Mouse (Mus musculus) limb, embryonic 14.5 days (tissue): Measurements from ENCODE around the gene Them7. TPM values are rescaled to one million over a fixed set of nuclear protein-coding genes. Genes with fewer than 3 reads are reported as not detected.

Experiments used
- ATAC-seq: fragments of 200-750 bp; cut with Nextera tagmentation; 2 replicates; pipeline ENCODE4 v1.8.0; 2017; ENCODE audit warnings: low read depth, moderate number of reproducible peaks, moderate TSS enrichment; ENCODE audit not compliant: low FRiP score
- DNase-seq: peaks from one replicate; pipeline ENCODE4 v3.0.0-alpha.2; 2015; ENCODE audit warnings: low spot score
- H3K27ac ChIP-seq: fragments of 300-500 bp; sonication (generic); replicated peaks from 2 replicates; pipeline ENCODE4 v1.5.1; 2014; ENCODE audit warnings: low read depth, mild to moderate bottlenecking, low read length, moderate library complexity, mixed read lengths
- H3K27me3 ChIP-seq: fragments of 300-500 bp; sonication (generic); 2 replicates; pipeline ENCODE4 v1.6.1; 2014; ENCODE audit warnings: low read length, mixed read lengths; ENCODE audit not compliant: control insufficient read depth, insufficient read depth
- H3K36me3 ChIP-seq: fragments of 300-500 bp; sonication (generic); 2 replicates; pipeline ENCODE4 v1.6.1; 2014; ENCODE audit warnings: mild to moderate bottlenecking, low read length, moderate library complexity, mixed read lengths; ENCODE audit not compliant: control insufficient read depth, insufficient read depth
- H3K4me1 ChIP-seq: fragments of 300-500 bp; sonication (generic); 2 replicates; pipeline ENCODE4 v1.6.1; 2014; ENCODE audit warnings: antibody characterized with exemption, low read length, mixed read lengths; ENCODE audit not compliant: control insufficient read depth, insufficient read depth
- H3K4me2 ChIP-seq: fragments of 300-500 bp; sonication (generic); replicated peaks from 2 replicates; pipeline ENCODE4 v1.6.1; 2014; ENCODE audit warnings: low read depth, mild to moderate bottlenecking, low read length, moderate library complexity; ENCODE audit not compliant: severe bottlenecking
- H3K4me3 ChIP-seq: fragments of 300-500 bp; sonication (generic); replicated peaks from 2 replicates; pipeline ENCODE4 v1.5.1; 2014; ENCODE audit warnings: low read length
- H3K9ac ChIP-seq: fragments of 300-500 bp; sonication (generic); 2 replicates; pipeline ENCODE4 v1.6.1; 2014; ENCODE audit warnings: mild to moderate bottlenecking, low read depth, low read length, moderate library complexity; ENCODE audit not compliant: severe bottlenecking
- H3K9me3 ChIP-seq: fragments of 300-500 bp; sonication (generic); 2 replicates; pipeline ENCODE4 v1.6.1; 2016; ENCODE audit warnings: low read length; ENCODE audit not compliant: control insufficient read depth
- POLR2A ChIP-seq: fragments of 200-500 bp; IDR thresholded peaks from 2 replicates; pipeline ENCODE4 v1.8.0; 2012; ENCODE audit warnings: inconsistent platforms, mild to moderate bottlenecking, moderate library complexity, borderline replicate concordance; ENCODE audit not compliant: insufficient read depth, insufficient read length; ENCODE audit errors: extremely low read depth
- WGBS: fragments of 180-500 bp; shearing (Covaris S2); extraction: QIAGEN DNeasy Blood & Tissue Kit; methylation state at CpG from one replicate; pipeline ENCODE4 v1.1.7; 2014; 5-methylcytosine and 5-hydroxymethylcytosine counted together
- polyA plus RNA-seq, 2 experiments: library from polyadenylated mRNA; depleted of rRNA in 1 of 2; stranded (reverse) in 1 of 2; unstranded in 1 of 2; fragments of >200 nt; fragmentation: Nextera tagmentation in 1 of 2; extraction: Ambion mirVana in 1 of 2; gene quantifications; 2 replicates each; pipeline versions ENCODE4 v1.2.1 to v1.2.3; 2012 to 2014

Gene Them7
- polyA plus RNA-seq, 2 experiments, result 0.63 to 0.94 TPM

DNA sequence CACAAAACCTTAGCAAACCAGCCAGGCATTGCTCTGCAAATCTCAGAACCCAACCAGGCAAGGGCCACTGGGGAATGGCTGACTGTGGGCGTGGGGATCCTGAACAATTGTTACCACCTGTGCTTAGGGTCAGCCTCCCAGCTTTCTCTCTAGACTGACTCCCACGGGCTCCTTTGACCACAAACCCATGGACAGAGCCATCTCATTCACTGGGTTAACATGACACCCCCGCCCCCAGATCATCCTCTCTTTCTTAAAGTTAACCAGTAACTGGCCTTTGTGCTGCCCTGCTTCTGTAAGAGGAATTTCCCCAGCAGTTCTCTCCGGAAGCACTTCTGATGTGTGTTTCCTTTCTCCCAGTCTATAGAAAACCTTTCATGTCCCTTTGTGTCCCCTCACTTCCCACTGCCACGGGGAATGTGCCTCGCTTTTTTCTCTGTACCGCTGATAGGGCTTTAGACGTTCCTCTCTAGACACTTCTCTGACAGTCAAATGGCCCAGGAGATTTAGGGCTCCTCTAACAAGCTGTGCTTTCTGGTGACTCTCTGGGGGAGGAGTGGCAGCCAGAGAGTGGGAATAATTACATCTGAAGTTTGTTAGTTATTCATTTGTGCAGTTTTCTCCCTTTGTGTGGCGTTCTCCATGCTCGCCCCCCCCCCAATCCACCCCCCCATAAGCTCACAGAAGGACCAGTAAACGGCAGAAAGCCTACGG lies 112.4 kb downstream of the Them7 start:
- Histone ChIP-seq H3K4me3 (no peak overlapping the region), H3K4me2 (no peak overlapping the region), H3K27ac (no peak overlapping the region), H3K9me3 (no peaks in the 10 kb centered on the region), H3K9ac (no peak overlapping the region), H3K27me3 (0 out of 2 replicates have a peak, but pooled peaks cover 3% of the 10 kb centered on the region), H3K36me3 (no peaks in the 10 kb centered on the region), H3K4me1 (no peaks in the 10 kb centered on the region)
- ATAC-seq, result no peak
- no peak for DNase-seq
- 14% methylated on average over 12 of the region's 12 CpGs for WGBS
- TF ChIP-seq POLR2A, result no peak

DNA sequence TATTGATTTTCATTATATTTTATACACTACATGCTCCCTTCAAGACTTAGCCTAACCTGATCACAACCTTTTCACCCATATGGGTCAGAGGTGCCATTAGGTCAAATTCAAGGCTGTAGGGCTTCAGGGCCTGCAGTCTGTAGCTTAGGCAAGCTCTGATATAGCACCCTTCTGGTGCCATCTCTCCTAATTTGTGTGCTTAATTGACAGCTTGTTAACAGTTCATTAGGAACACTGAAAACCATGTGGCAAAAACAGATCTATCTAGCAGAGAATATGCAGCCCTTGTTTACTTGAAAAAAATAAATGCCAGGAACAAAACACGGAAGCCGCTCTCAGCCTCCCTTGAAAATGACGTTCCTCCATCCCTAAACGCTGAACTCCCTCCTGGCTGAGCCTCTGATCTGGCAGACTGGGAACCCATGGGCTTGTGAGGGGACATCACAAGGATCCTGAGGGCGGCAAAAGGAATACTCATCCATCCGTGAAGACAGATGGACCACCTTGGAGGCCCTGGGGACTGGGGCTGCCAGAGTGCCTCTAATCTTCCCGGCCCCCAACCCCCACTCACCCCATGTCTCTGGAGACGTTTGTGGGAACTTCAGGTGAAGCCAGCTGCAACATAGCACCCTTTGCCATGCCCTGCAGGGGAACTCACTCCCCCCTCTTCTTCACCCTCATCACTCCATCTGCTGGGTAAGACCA lies 113.2 kb downstream of the Them7 start:
- H3K9ac ChIP-seq, result no peak overlapping the region
- no peak overlapping the region for H3K4me3 ChIP-seq
- ATAC-seq (no peak), DNase-seq (no peak)
- H3K4me1 ChIP-seq, result no peaks in the 10 kb centered on the region
- H3K9me3 ChIP-seq, result no peaks in the 10 kb centered on the region
- H3K4me2 ChIP-seq, result no peak overlapping the region
- H3K27me3 ChIP-seq, result 0 out of 2 replicates have a peak, but pooled peaks cover 3% of the 10 kb centered on the region
- H3K36me3 ChIP-seq, result no peaks in the 10 kb centered on the region
- TF ChIP-seq POLR2A, result no peak
- WGBS, result 25% methylated on average over 8 of the region's 8 CpGs
- no peak overlapping the region for H3K27ac ChIP-seq

DNA sequence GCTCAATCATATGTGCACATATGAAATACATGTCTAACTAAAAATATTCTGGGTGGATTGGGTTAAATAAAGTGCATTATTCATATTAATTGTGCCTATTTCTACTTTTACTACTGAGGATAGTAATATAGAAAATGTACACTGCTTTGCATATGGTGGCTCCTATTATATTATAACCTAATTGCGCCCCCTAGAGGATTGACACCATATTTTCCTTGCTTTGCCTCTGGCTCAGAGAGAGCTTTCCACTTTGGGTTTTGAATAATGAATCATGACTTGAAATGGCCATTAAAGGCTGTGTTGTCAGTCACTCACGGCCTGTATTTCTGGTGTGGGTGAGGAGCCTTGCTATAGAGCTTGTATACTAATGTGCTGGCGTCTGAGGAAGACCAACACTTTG lies 115.9 kb downstream of the Them7 start:
- Histone ChIP-seq H3K27ac (no peak overlapping the region), H3K27me3 (no peaks in the 10 kb centered on the region), H3K9ac (no peak overlapping the region), H3K4me3 (no peak overlapping the region), H3K4me1 (no peaks in the 10 kb centered on the region), H3K36me3 (no peaks in the 10 kb centered on the region), H3K4me2 (no peak overlapping the region), H3K9me3 (no peaks in the 10 kb centered on the region)
- DNase-seq (no peak), ATAC-seq (no peak)
- no peak for TF ChIP-seq POLR2A
- WGBS, result 66% methylated on average over 3 of the region's 3 CpGs

DNA sequence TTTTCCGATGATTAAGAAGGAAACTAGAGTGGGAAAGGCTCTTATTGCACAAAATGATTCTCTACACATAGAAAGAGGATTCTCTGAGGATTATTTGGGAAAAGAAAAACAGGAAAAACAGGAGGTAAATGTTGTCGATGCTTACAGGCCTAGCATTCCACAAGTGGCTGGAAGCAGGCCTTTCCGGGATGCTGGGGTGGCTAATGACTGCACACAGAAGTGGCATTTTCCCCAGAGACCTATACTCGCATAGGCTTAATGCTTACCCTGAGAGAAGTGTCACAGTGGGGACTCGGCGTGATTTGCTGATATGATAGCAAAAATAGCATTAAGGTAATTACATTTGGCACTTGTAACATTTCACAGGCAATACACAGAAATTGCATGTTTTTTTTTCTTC lies 124.8 kb downstream of the Them7 start:
- Histone ChIP-seq H3K36me3 (no peaks in the 10 kb centered on the region), H3K27ac (no peak overlapping the region), H3K4me2 (no peak overlapping the region), H3K27me3 (no peaks in the 10 kb centered on the region), H3K4me3 (no peak overlapping the region), H3K4me1 (no peaks in the 10 kb centered on the region), H3K9me3 (no peaks in the 10 kb centered on the region), H3K9ac (no peak overlapping the region)
- DNase-seq (no peak), ATAC-seq (no peak)
- no peak for TF ChIP-seq POLR2A
- 69% methylated on average over 6 of the region's 6 CpGs for WGBS

DNA sequence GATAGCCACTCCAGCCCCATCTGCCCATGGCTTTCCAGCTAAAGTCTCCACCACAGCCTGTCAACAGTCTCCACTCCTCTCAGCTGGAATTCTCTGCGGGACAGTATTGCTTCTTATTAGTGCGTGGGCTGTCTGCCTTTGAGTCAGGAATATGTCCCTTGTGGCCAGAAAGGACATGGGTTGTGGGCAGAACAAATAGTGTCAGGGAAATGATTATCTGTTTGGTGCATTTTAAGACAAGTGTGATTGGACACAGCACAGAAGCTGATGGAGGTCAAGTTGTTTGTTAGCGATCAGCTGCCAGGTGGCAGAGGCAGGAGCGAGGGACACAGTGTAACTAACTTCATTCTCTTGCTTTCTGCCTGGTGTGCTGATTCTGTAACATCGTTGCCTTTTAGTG lies 132.7 kb downstream of the Them7 start:
- TF ChIP-seq POLR2A, result no peak
- no peaks in the 10 kb centered on the region for H3K36me3 ChIP-seq
- no peak overlapping the region for H3K9ac ChIP-seq
- H3K4me1 ChIP-seq, result no peaks in the 10 kb centered on the region
- no peak for ATAC-seq
- no peaks in the 10 kb centered on the region for H3K9me3 ChIP-seq
- no peaks in the 10 kb centered on the region for H3K27me3 ChIP-seq
- no peak for DNase-seq
- no peak overlapping the region for H3K27ac ChIP-seq
- WGBS, result 66% methylated on average over 5 of the region's 5 CpGs
- no peak overlapping the region for H3K4me3 ChIP-seq
- no peak overlapping the region for H3K4me2 ChIP-seq

DNA sequence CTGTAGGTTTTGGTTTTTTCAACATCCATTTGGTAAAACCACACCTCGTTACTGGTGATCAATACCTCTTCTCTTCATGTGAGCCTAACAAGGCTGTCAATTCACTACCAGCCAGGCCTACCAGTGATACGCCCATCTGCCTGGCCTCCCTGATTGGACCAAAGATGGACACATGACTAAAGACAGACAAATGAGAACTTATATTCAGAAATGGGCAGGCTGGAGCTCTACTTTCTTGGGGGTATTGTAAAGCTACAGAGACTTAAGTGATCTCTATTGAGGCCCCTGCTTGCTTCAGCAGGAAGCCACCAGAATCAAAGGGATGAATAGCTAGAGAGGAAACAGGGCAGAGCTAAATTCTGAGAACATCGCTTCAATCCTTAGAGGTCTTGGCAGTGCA lies 133.9 kb downstream of the Them7 start:
- WGBS, result 85% methylated on average over 3 of the region's 3 CpGs

More for the DNA sequence above, 133.9 kb downstream of the Them7 start:
- no peaks in the 10 kb centered on the region for H3K4me1 ChIP-seq
- TF ChIP-seq POLR2A, result no peak
- H3K27ac ChIP-seq, result no peak overlapping the region
- no peak for ATAC-seq
- H3K36me3 ChIP-seq, result no peaks in the 10 kb centered on the region
- H3K4me3 ChIP-seq, result no peak overlapping the region
- DNase-seq, result no peak
- H3K9me3 ChIP-seq, result no peaks in the 10 kb centered on the region
- no peaks in the 10 kb centered on the region for H3K27me3 ChIP-seq
- no peak overlapping the region for H3K4me2 ChIP-seq
- no peak overlapping the region for H3K9ac ChIP-seq
